21 mouse cellular contexts compared by ENCODE assay signal in the genomic region with DNA sequence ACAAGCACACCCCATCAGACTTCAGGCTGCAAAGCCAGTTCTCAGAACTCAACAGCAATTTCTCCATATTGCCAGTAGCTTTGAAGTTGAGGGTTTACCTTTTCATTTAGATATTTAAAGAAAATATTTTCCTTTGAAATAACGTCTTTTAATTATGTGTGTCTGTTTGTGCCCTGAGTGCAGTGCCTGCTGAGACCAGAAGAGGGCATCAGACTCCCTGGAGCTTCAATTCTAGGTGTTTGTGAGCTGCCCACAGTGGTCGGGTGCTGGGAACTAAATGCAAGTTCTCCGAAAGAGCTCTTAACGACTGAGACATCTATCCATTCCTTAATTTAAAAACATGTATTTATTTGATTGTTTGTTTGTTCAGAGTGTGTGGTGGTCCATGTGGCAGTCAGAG.
DNase-seq lines count a peak whose midpoint lies in the region; ATAC-seq and TF ChIP-seq lines count a peak whose summit lies in the region.
"Had no signal": no experiment of that assay in that cellular context is flagged by ENCODE, and none has a peak within 500 bp of the region (broad histone marks: within the 10 kb centered on the region; RNA-seq: fewer than 3 reads in every experiment).

No protein-coding gene starts in this region.

- no peak overlapping the region for H3K4me2 ChIP-seq in forebrain, postnatal 0 days (ENCODE audit: low read depth)
- no peak overlapping the region for H3K4me2 ChIP-seq in forebrain, embryonic 12.5 days
- H3K4me2 ChIP-seq: forebrain, embryonic 15.5 days; heart, embryonic 13.5 days; lung, embryonic 15.5 days; neural tube, embryonic 13.5 days had no signal

- H3K9ac ChIP-seq in forebrain, postnatal 0 days, result no peak overlapping the region
- no peak overlapping the region for H3K9ac ChIP-seq in forebrain, embryonic 12.5 days
- H3K9ac ChIP-seq: forebrain, embryonic 15.5 days; heart, embryonic 13.5 days; lung, embryonic 15.5 days; neural tube, embryonic 13.5 days had no signal

- H3K27me3 ChIP-seq in forebrain, postnatal 0 days (ENCODE audit: insufficient read depth, low read length), result no peaks in the 10 kb centered on the region
- H3K27me3 ChIP-seq in forebrain, embryonic 12.5 days, result peaks cover 41% of the 10 kb centered on the region
- H3K27me3 ChIP-seq: forebrain, embryonic 15.5 days; lung, embryonic 15.5 days had no signal

- ATAC-seq in forebrain, postnatal 0 days, result no peak
- ATAC-seq in forebrain, embryonic 12.5 days (ENCODE audit: low FRiP score), result no peak
- ATAC-seq: forebrain, embryonic 15.5 days; inflammation-experienced regulatory T-cells, adult 6 months had no signal

- DNase-seq in forebrain, postnatal 0 days, result no peak
- no peak for DNase-seq in left cerebral cortex, adult 2 months (ENCODE audit: extremely low spot score in 1 of 2, low spot score in 2 of 2)
- DNase-seq in left cerebral cortex, postnatal 10 days (ENCODE audit: extremely low spot score in 1 of 2, low spot score in 2 of 2), result no peak
- DNase-seq in 416B (ENCODE audit: low read depth) (peak; percentile 6), ZHBTc4 (ENCODE audit: low read depth, low spot score) (peak; percentile 51)
- DNase-seq in layer of hippocampus, adult 18-20 months (ENCODE audit: low spot score in 2 of 2), result no peak
- no peak for DNase-seq in gastrocnemius, postnatal 25 days
- DNase-seq: adrenal gland, postnatal 10 days; cerebellum, adult 9-11 months; embryo, embryonic 11 days; gastrocnemius, postnatal 14 days; heart, postnatal 4 days; kidney, postnatal 10 days; thymus, adult 2 months had no signal

- H3K9me3 ChIP-seq in forebrain, postnatal 0 days (ENCODE audit: low read length), result no peaks in the 10 kb centered on the region
- no peaks in the 10 kb centered on the region for H3K9me3 ChIP-seq in forebrain, embryonic 12.5 days
- H3K9me3 ChIP-seq: forebrain, embryonic 15.5 days; lung, embryonic 15.5 days; megakaryocyte, embryonic 14.5 days; neural tube, embryonic 13.5 days had no signal

- peak; percentile 29; the same call in 1 of the 2 replicates for TF ChIP-seq CTCF in forebrain, postnatal 0 days (IDR thresholded peaks at IDR 0.05; ENCODE audit: low read depth)
- TF ChIP-seq CTCF in left cerebral cortex, adult 2 months (IDR thresholded peaks at IDR 0.05), result peak; percentile 39

- H3K4me1 ChIP-seq in forebrain, postnatal 0 days (ENCODE audit: insufficient read depth), result no peaks in the 10 kb centered on the region
- H3K4me1 ChIP-seq in forebrain, embryonic 12.5 days, result peaks cover 10% of the 10 kb centered on the region
- H3K4me1 ChIP-seq: heart, embryonic 13.5 days; lung, embryonic 15.5 days; megakaryocyte, embryonic 14.5 days had no signal

- intact Hi-C loops in left cerebral cortex, adult 2 months (cut with DNase I), result no loop called here
- intact Hi-C loops in left cerebral cortex, postnatal 10 days (cut with DNase I), result no loop called here

- 75% methylated on average over 4 of the region's 4 CpGs for WGBS in forebrain, postnatal 0 days
- 72% methylated on average over 4 of the region's 4 CpGs for WGBS in forebrain, embryonic 12.5 days

- H3K36me3 ChIP-seq in forebrain, postnatal 0 days (ENCODE audit: insufficient read depth), result no peaks in the 10 kb centered on the region
- H3K36me3 ChIP-seq in forebrain, embryonic 12.5 days (replicated peaks), result no peaks in the 10 kb centered on the region
- H3K36me3 ChIP-seq: forebrain, embryonic 15.5 days; heart, embryonic 13.5 days; lung, embryonic 15.5 days; neural tube, embryonic 13.5 days had no signal

- H3K4me3 ChIP-seq in forebrain, postnatal 0 days (ENCODE audit: low read depth, low read length), result no peak overlapping the region
- H3K4me3 ChIP-seq in forebrain, embryonic 12.5 days (replicated peaks), result no peak overlapping the region
- H3K4me3 ChIP-seq in left cerebral cortex, adult 2 months, result no peak overlapping the region
- H3K4me3 ChIP-seq: forebrain, embryonic 15.5 days; heart, embryonic 13.5 days; lung, embryonic 15.5 days; megakaryocyte, embryonic 14.5 days; neural tube, embryonic 13.5 days had no signal

- no peak overlapping the region for H3K27ac ChIP-seq in forebrain, postnatal 0 days (ENCODE audit: low read depth, low read length)
- no peak overlapping the region for H3K27ac ChIP-seq in forebrain, embryonic 12.5 days
- no peak overlapping the region for H3K27ac ChIP-seq in left cerebral cortex, adult 2 months
- H3K27ac ChIP-seq: forebrain, embryonic 15.5 days; heart, embryonic 13.5 days; lung, embryonic 15.5 days; neural tube, embryonic 13.5 days had no signal

Comparison
In these comparisons a context has a peak if more than half of its experiments do, and no peak if none do; other contexts are left out.
1. DNase-seq: peak in 416B (single experiment) and ZHBTc4 (single experiment); none in forebrain, postnatal 0 days (single experiment), left cerebral cortex, adult 2 months (0 of 2), left cerebral cortex, postnatal 10 days (0 of 2), layer of hippocampus, adult 18-20 months (0 of 2) and gastrocnemius, postnatal 25 days (single experiment).